Mouse (Mus musculus) liver, adult 2 months (tissue): ENCODE data around the gene Ube2l3. TPM values are rescaled to one million over a fixed set of nuclear protein-coding genes. Genes with fewer than 3 reads are reported as not detected.
A peak's percentile ranks its signal among the peaks of the same experiment; 100 is the strongest.

Experiments used
- DNase-seq: peaks from one replicate; pipeline ENCODE4 v3.0.0-alpha.2; 2011; ENCODE audit warnings: low read depth, low spot score; ENCODE audit errors: extremely low read depth
- H3K27ac ChIP-seq: fragments of 200-500 bp; replicated peaks from 2 replicates; pipeline ENCODE4 v1.5.1; 2012; ENCODE audit warnings: low read depth, mild to moderate bottlenecking, control low read depth, inconsistent platforms, low read length; ENCODE audit not compliant: insufficient read depth
- H3K27me3 ChIP-seq: fragments of 200-500 bp; 2 replicates; pipeline ENCODE4 v1.6.1; 2012; ENCODE audit warnings: mild to moderate bottlenecking, moderate library complexity, low read length, inconsistent platforms; ENCODE audit not compliant: control insufficient read depth, insufficient read depth
- H3K36me3 ChIP-seq: fragments of 200-500 bp; 2 replicates; pipeline ENCODE4 v1.6.1; 2012; ENCODE audit warnings: low read length, inconsistent platforms; ENCODE audit not compliant: control insufficient read depth, insufficient read depth
- H3K4me1 ChIP-seq: fragments of 200-500 bp; 2 replicates; pipeline ENCODE4 v1.6.1; 2011; ENCODE audit warnings: low read length; ENCODE audit not compliant: control insufficient read depth, insufficient read depth
- H3K4me3 ChIP-seq: fragments of 200-500 bp; 2 replicates; pipeline ENCODE4 v1.5.1; 2011; ENCODE audit warnings: low read depth, mild to moderate bottlenecking, control low read depth, low read length, moderate library complexity; ENCODE audit not compliant: insufficient read depth
- H3K79me2 ChIP-seq: fragments of 200-500 bp; 2 replicates; pipeline ENCODE4 v1.6.1; 2012; ENCODE audit warnings: inconsistent platforms, mild to moderate bottlenecking, low read length, moderate library complexity; ENCODE audit not compliant: control insufficient read depth, insufficient read depth
- H3K9ac ChIP-seq: fragments of 200-500 bp; 2 replicates; pipeline ENCODE4 v1.6.1; 2012; ENCODE audit warnings: low read depth, mild to moderate bottlenecking, control low read depth, inconsistent platforms, low read length
- CTCF ChIP-seq: fragments of 200-500 bp; IDR thresholded peaks from 2 replicates; pipeline ENCODE4 v1.5.1; 2011; ENCODE audit warnings: low read depth, low read length, control low read depth
- POLR2A ChIP-seq: fragments of 200-500 bp; IDR thresholded peaks from 2 replicates; pipeline ENCODE4 v1.6.1; 2011; ENCODE audit warnings: low read length, control low read depth; ENCODE audit not compliant: insufficient read depth; ENCODE audit errors: extremely low read depth
- WGBS: fragments of 180-500 bp; shearing (Covaris S2); methylation state at CpG from one replicate; pipeline ENCODE4 v1.1.7; 2018; 5-methylcytosine and 5-hydroxymethylcytosine counted together
- polyA plus RNA-seq: library from polyadenylated mRNA; depleted of rRNA; stranded (reverse); fragments of >200 nt; gene quantifications from 2 replicates; pipeline ENCODE4 v1.2.3, GENCODE M21; 2012
- total RNA-seq: library from RNA; depleted of rRNA; stranded (reverse); fragments of >200 nt; gene quantifications from 2 replicates; pipeline ENCODE4 v1.2.3, GENCODE M21; 2014

Gene Ube2l3
- total and polyA plus RNA-seq, 2 experiments, result 33.8 to 45.7 TPM

- H3K79me2 ChIP-seq, result no peaks in the 10 kb centered on the region
- no peaks in the 10 kb centered on the region for H3K36me3 ChIP-seq
- WGBS, result under 1% methylated on average over 47 of the region's 47 CpGs
- H3K27ac ChIP-seq, result no peak within 1 kb of the TSS; the same call in 1 of the 2 replicates
- peak; percentile 86 for DNase-seq
- H3K4me1 ChIP-seq, result peaks cover 11% of the 10 kb centered on the region
- TF ChIP-seq POLR2A (peak; percentile 33; the same call in 1 of the 2 replicates), CTCF (no peak)
- H3K4me3 ChIP-seq, result peak within 1 kb of the TSS; percentile 86
- H3K27me3 ChIP-seq, result no peaks in the 10 kb centered on the region
- H3K9ac ChIP-seq, result peak within 1 kb of the TSS; percentile 78
Measured at GRCm38 (mm10) chr16:17132089-17132905, 70.2 kb downstream of the Ube2l3 start, which contains the start of gene Sdf2l1. Sdf2l1 (minus strand) TSS chr16:17132383.

GRCm38 (mm10) chr16:17131191-17132088 is 71.0 kb downstream of the Ube2l3 start:
- 7% methylated on average over 43 of the region's 43 CpGs for WGBS
- Histone ChIP-seq H3K27me3 (no peaks in the 10 kb centered on the region), H3K79me2 (no peaks in the 10 kb centered on the region), H3K27ac (no peak overlapping the region; the same call in 1 of the 2 replicates), H3K36me3 (no peaks in the 10 kb centered on the region), H3K9ac (peak overlapping the region; percentile 78), H3K4me1 (peaks cover 11% of the 10 kb centered on the region), H3K4me3 (peak overlapping the region; percentile 86)
- peak; percentile 61 for TF ChIP-seq CTCF
- no peak for TF ChIP-seq POLR2A
- no peak for DNase-seq

- Histone ChIP-seq H3K36me3 (no peaks in the 10 kb centered on the region), H3K27me3 (no peaks in the 10 kb centered on the region), H3K4me1 (peaks cover 12% of the 10 kb centered on the region), H3K9ac (no peak overlapping the region), H3K4me3 (no peak overlapping the region), H3K79me2 (no peaks in the 10 kb centered on the region), H3K27ac (no peak overlapping the region)
- DNase-seq, result peak; percentile 57
- 96% methylated on average over 1 of the region's 1 CpGs for WGBS
- TF ChIP-seq CTCF (peak; percentile 73), POLR2A (no peak)
Measured at GRCm38 (mm10) chr16:17127292-17127691, 75.2 kb downstream of the Ube2l3 start.

DNA sequence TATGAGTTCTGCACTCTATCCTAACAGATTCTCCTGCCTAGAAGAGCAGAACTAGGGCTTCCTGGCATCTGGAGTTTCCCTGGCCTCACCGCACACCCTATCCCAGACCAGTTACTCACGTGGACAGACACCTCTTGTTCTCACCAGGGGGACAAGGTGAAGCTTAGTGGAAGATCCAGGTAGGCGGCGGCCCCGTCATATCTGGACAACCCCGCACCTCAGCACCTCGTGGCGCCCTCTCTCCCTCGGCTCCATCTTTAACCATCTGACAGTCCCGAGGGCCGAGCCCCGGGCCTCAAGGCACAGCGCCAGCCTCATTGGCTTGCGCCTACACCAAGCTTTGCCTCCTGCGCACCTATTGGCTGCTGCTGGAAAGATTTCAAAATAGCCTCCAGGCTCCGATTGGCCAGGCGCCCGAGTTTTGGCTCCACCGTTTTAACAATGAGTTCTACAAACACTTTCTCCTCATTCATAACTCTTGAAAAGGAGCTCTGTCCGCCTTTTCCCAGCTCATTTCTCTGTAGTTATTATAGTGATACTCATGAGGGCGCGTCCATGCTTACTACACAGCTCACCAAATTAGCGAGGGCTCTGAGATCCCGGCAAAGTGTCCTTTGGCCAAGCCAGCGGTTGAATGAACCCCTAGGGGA is 77.5 kb downstream of the Ube2l3 start, which contains the start of gene 2610318N02Rik:
Gene 2610318N02Rik, minus strand, starts transcription at position 297 of the 650 bp plus-strand sequence.
- no peak within 1 kb of the TSS for H3K27ac ChIP-seq
- H3K9ac ChIP-seq, result no peak within 1 kb of the TSS
- peak; percentile 58 for DNase-seq

GRCm38 (mm10) chr16:17124119-17124870 is 78.2 kb downstream of the Ube2l3 start:
- Histone ChIP-seq H3K27me3 (no peaks in the 10 kb centered on the region), H3K9ac (no peak overlapping the region), H3K4me3 (no peak overlapping the region), H3K79me2 (no peaks in the 10 kb centered on the region), H3K27ac (no peak overlapping the region), H3K4me1 (0 out of 2 replicates have a peak, but pooled peaks cover 2% of the 10 kb centered on the region), H3K36me3 (no peaks in the 10 kb centered on the region)
- 46% methylated on average over 22 of the region's 22 CpGs for WGBS
- DNase-seq, result no peak
- TF ChIP-seq POLR2A (no peak), CTCF (no peak)

More for the DNA sequence above, 77.5 kb downstream of the Ube2l3 start, which contains the start of gene 2610318N02Rik:
- Histone ChIP-seq H3K79me2 (no peaks in the 10 kb centered on the region), H3K4me1 (0 out of 2 replicates have a peak, but pooled peaks cover 2% of the 10 kb centered on the region), H3K27me3 (no peaks in the 10 kb centered on the region), H3K4me3 (peak within 1 kb of the TSS; percentile 11; the same call in 1 of the 2 replicates), H3K36me3 (no peaks in the 10 kb centered on the region)
- 4% methylated on average over 25 of the region's 25 CpGs for WGBS
- TF ChIP-seq POLR2A (no peak), CTCF (no peak)
